ENCODE assay signal across 7 mouse cellular contexts in genomic region chr5:134648976-134649375, GRCm38 (mm10). TPM values are rescaled to one million over a fixed set of nuclear protein-coding genes. Genes with fewer than 3 reads are reported as not detected.
DNase-seq lines count a peak whose midpoint lies in the region; ATAC-seq and TF ChIP-seq lines count a peak whose summit lies in the region.
"Not testable (repeated sequence)": the region's sequence is repeated elsewhere in the genome, so short reads cannot be mapped to it uniquely, and the experiment has no call there.

No protein-coding gene starts in this region.

- TF ChIP-seq POLR2A in CH12.LX (IDR thresholded peaks at IDR 0.05; ENCODE audit: low read depth, low read length): not testable (repeated sequence)

- not testable (repeated sequence) for H3K9me3 ChIP-seq in CH12.LX (replicated peaks; ENCODE audit: low read length); lung, embryonic 14.5 days (ENCODE audit: low read depth, low read length)

- not testable (repeated sequence) for H3K4me3 ChIP-seq in CH12.LX (replicated peaks in 1 of 3; ENCODE audit: low read depth in 2 of 3, low read length in 2 of 3, poor library complexity in 1 of 3); lung, embryonic 14.5 days (ENCODE audit: low read depth, low read length)

- 67% methylated on average over 2 of the region's 4 CpGs for WGBS in lung, embryonic 14.5 days

- H3K79me2 ChIP-seq in CH12.LX (replicated peaks; ENCODE audit: control insufficient read depth, extremely low read depth, insufficient read depth, poor library complexity, severe bottlenecking): not testable (repeated sequence)

- not testable (repeated sequence) for H3K36me3 ChIP-seq in CH12.LX (replicated peaks in 1 of 2; ENCODE audit: control insufficient read depth in 1 of 2, insufficient read depth in 1 of 2, low read length in 1 of 2); lung, embryonic 14.5 days (ENCODE audit: insufficient read depth)

- not testable (repeated sequence) for H3K27ac ChIP-seq in CH12.LX (ENCODE audit: insufficient read depth, low read depth); lung, embryonic 14.5 days (ENCODE audit: low read depth)

- in situ Hi-C loops in CH12.LX (cut with MboI; ENCODE audit: low pct_ligation_motif_present, low pct_unique_long_range_greater_than_20kb, low sequenced_read_pairs): loop anchor here (5.0 kb wide), 1 partner anchor 38 kb away; the partner anchor contains the start of gene Limk1

- not testable (repeated sequence) for TF ChIP-seq EP300 in CH12.LX (IDR thresholded peaks at IDR 0.05; ENCODE audit: low read length)

- not testable (repeated sequence) for H3K4me2 ChIP-seq in CH12.LX (ENCODE audit: insufficient read depth, low read depth, poor library complexity, severe bottlenecking); lung, embryonic 14.5 days

- TF ChIP-seq RAD21 in CH12.LX (IDR thresholded peaks at IDR 0.05; ENCODE audit: low read depth, low read length): not testable (repeated sequence)

- H3K27me3 ChIP-seq in CH12.LX (replicated peaks); lung, embryonic 14.5 days (ENCODE audit: insufficient read depth, low read length): not testable (repeated sequence)

- intact Hi-C loops in heart, postnatal 10 days (cut with DNase I): not testable (repeated sequence)

- DNase-seq in CH12.LX (ENCODE audit: extremely low read depth) (peak; percentile 38), R1 (ENCODE audit: low read depth, low spot score) (peak; percentile 92)
- DNase-seq in heart, postnatal 10 days: peak; percentile 30 to 47
- peak; percentile 55 for DNase-seq in kidney, postnatal 10 days
- DNase-seq in lung, embryonic 14.5 days: peak; percentile 63
- DNase-seq in lung, postnatal 4 days: peak; percentile 27 to 56
- peak; percentile 33 for DNase-seq in thymus, postnatal 14 days

- not testable (repeated sequence) for H3K9ac ChIP-seq in CH12.LX (ENCODE audit: insufficient read depth, low read depth); lung, embryonic 14.5 days

- dilution Hi-C loops in CH12.LX (cut with MboI; ENCODE audit: extremely low pct_ligation_motif_present, extremely low pct_unique_long_range_greater_than_20kb, low sequenced_read_pairs): not testable (repeated sequence)

- not testable (repeated sequence) for TF ChIP-seq CTCF in CH12.LX (conservative IDR thresholded peaks at IDR 0.05 in 1 of 2, IDR thresholded peaks at IDR 0.05 in 1 of 2; ENCODE audit: low read depth in 2 of 2, low read length in 2 of 2); lung, embryonic 14.5 days (IDR thresholded peaks at IDR 0.05; ENCODE audit: low read depth)

- ATAC-seq in lung, embryonic 14.5 days (ENCODE audit: insufficient read depth): not testable (repeated sequence)

- H3K4me1 ChIP-seq in CH12.LX (ENCODE audit: control insufficient read depth in 1 of 2, insufficient read depth in 2 of 2); lung, embryonic 14.5 days (ENCODE audit: insufficient read depth): not testable (repeated sequence)

RNA-seq across cellular contexts. Expression of gene Eif4h, which starts 9.7 kb away (rescaled TPM):
- total RNA-seq in CH12.LX (2012; rRNA removed) (408 and 445 TPM in 2 replicates), CH12.LX (2014; rRNA removed) (432 and 470 TPM in 2 replicates)
- polyA plus RNA-seq in CH12.LX (2012; ENCODE audit: insufficient read length, low read depth): 391 and 417 TPM in 2 replicates
- total RNA-seq in heart, postnatal 10 days (2021): 100 to 1,000 TPM; 213 to 216 TPM
- 557 and 559 TPM in 2 replicates for polyA plus RNA-seq in lung, embryonic 14.5 days (2014; fragmentation: Nextera tagmentation; extraction: Ambion mirVana)

RNA-seq across cellular contexts. Expression of gene Lat2, which starts 34.2 kb away (rescaled TPM):
- total RNA-seq in CH12.LX (2012; rRNA removed) (89.7 and 100 TPM in 2 replicates), CH12.LX (2014; rRNA removed) (121 and 130 TPM in 2 replicates)
- 108 and 112 TPM in 2 replicates for polyA plus RNA-seq in CH12.LX (2012; ENCODE audit: insufficient read length, low read depth)
- 1 to 10 TPM; 2.8 to 4.5 TPM for total RNA-seq in heart, postnatal 10 days (2021)
- 2.1 and 2.9 TPM in 2 replicates for polyA plus RNA-seq in lung, embryonic 14.5 days (2014; fragmentation: Nextera tagmentation; extraction: Ambion mirVana)

RNA-seq across cellular contexts. Expression of gene Limk1, which starts 39.4 kb away (rescaled TPM):
- total RNA-seq in CH12.LX (2012; rRNA removed) (10.8 and 11.5 TPM in 2 replicates), CH12.LX (2014; rRNA removed) (6.4 and 7.2 TPM in 2 replicates)
- polyA plus RNA-seq in CH12.LX (2012; ENCODE audit: insufficient read length, low read depth): 24.5 and 27.7 TPM in 2 replicates
- 10 to 100 TPM; 10.0 to 11.4 TPM for total RNA-seq in heart, postnatal 10 days (2021)
- 8.2 and 10.0 TPM in 2 replicates for polyA plus RNA-seq in lung, embryonic 14.5 days (2014; fragmentation: Nextera tagmentation; extraction: Ambion mirVana)

Comparison
In these comparisons a context has a peak if more than half of its experiments do, and no peak if none do; other contexts are left out.
1. DNase-seq: peak in every context shown above with its lines; median percentile 92 in R1; 63 in lung, embryonic 14.5 days; 55 in kidney, postnatal 10 days; 42 in lung, postnatal 4 days; 38 in heart, postnatal 10 days; 38 in CH12.LX; 33 in thymus, postnatal 14 days.
2. RNA of gene Lat2, which starts 34.2 kb away (total RNA-seq): 89.7 to 130 TPM in CH12.LX; 2.8 to 4.5 TPM in heart, postnatal 10 days; every median in the first group is over 10 times any median in the second.